Mouse (Mus musculus): ENCODE measurements around the gene Crygn. TPM values are rescaled to one million over a fixed set of nuclear protein-coding genes. Genes with fewer than 3 reads are reported as not detected.

Crygn gene
- total RNA-seq, 2 experiments from 2014 or later, result 6.0 to 6.2 TPM

DNA sequence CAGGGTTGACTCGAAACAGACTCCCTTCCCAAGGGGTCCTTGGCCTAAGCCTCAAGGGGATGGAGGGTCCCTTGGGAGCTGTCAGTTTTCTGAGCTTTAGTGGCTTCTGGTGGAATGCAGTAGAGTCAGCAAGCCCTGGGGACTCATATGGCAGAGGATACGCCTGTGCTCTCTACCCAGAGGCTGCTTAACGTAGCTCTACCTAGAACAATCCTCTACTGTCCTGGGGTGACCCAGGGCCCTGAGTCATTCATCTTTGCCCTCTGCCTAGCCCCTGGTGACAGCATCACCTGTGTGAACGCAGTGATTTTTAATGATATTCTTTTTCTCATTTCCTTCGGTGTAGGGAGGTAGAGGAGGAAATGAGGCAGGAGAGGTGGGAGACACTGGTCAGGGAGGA lies 8.1 kb downstream of the Crygn start:
- no peak for DNase-seq (ENCODE audit: low spot score in 2 of 2)

GRCm38 (mm10) chr5:24747533-24747932 lies 10.3 kb downstream of the Crygn start:
- DNase-seq (ENCODE audit: low spot score in 2 of 2), result no peak

- DNase-seq (ENCODE audit: low spot score in 2 of 2), result no peak
These were observed 13.9 kb downstream of the Crygn start for GRCm38 (mm10) chr5:24743956-24744355.

DNA sequence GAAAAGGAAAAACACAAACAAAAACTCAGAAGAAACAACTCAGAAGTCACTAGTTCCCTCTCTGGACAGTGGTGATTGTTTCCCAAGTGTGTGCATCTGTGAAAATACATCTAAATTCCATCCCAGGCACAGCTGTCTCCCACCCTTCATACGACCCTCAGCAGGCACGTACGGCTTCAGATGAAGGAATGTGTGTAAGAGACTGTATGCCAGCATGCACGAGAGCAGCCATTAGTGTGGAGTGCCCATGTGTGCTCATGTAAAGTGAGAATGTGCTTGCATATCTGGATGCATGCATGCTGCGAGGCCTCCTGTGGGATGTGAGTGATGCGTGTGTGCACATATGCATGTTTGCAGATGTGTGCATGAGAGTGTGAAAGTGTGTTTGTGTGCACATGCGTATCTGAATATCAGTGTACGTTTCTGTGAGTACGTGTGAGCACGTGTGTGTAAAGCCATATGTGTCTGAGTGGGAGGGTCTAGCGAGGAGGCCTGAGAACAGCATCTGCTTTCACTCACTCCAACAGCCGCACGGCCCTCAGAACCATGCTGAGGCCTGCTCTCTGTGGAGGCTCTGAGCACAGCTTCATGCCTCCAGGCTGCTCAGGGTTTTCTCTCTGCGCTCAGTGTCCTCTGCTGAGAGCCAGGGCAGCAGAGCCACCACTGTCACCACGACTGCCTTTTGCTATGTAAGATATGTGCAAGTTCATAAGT lies 16.5 kb downstream of the Crygn start:
- DNase-seq (ENCODE audit: low spot score in 2 of 2), result no peak

- no peak for DNase-seq (ENCODE audit: low spot score in 2 of 2)
These were observed 18.6 kb downstream of the Crygn start for GRCm38 (mm10) chr5:24739141-24739753.

- DNase-seq (ENCODE audit: low spot score in 2 of 2), result no peak
These were observed 19.3 kb downstream of the Crygn start for GRCm38 (mm10) chr5:24738517-24738916.

DNA sequence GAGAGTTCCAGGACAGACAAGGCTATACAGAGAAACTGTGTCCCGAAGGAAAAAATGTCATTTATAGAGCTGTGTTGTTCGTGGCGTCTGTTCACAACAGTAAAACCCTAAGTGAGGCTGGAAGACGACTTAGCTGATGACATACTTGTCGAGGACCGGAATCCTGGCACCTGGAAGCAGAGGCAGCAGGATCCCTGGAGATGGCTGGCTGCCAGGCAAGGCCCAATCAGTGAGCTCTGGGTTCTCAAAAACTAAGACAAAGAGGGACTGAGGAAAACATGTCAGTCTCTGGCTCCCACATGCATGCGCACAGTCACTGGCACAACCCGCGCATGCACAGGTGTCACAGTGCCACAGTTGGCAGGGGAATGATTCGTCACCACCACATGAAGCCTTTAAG lies 20.2 kb downstream of the Crygn start:
- DNase-seq (ENCODE audit: low spot score in 2 of 2), result no peak

DNA sequence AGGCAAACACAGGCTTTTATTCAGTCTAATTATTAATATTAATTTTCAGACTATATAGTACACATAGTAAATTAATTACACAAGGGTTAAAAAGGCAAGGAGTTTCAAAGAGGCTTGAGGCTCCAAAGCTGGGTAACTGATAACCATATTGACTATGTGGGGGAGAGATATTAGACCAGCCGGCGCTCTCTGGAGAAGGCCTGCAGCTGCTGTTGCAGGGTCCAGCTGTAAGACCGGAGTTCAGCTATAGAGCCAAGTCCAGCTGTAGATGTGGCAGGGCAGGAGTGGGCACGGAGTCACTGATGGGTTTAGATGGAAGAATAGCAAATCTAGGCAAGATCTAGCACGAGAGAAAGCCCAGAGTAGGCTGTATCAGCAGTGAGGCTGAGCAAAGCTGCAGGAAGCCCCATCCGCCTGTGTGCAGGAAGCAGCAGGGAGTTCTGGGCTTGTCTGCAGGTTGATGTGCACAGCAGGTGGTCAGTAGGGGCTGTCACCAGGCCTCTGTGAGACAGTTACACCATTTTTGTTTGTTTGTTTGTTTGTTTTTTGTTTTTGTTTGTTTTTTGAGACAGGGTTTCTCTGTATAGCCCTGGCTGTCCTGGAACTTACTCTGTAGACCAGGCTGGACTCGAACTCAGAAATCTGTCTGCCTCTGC lies 23.9 kb downstream of the Crygn start:
- DNase-seq (ENCODE audit: low spot score in 2 of 2), result no peak

DNA sequence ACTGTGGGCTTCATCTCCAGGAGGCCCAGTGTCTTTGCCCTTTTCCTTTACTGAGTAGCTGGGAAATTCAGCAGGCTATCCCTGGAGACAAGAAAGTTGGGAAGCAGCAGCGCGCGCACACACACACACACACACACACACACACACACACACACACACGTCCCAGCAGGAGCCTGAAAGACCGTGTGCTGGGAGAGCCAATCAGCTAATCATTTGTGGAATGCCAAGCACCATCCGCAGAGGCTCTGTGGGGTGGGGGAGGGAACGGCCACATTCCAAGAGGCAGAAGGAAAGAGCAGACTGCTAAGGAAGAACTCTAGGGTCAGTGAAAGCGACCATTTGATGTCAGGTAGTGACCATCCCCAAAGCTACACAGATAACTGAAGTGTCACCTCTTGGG lies 24.7 kb downstream of the Crygn start:
- no peak for DNase-seq (ENCODE audit: low spot score in 2 of 2)

- DNase-seq (ENCODE audit: low spot score in 2 of 2), result no peak
These were observed 26.8 kb downstream of the Crygn start for GRCm38 (mm10) chr5:24730986-24731385.

DNA sequence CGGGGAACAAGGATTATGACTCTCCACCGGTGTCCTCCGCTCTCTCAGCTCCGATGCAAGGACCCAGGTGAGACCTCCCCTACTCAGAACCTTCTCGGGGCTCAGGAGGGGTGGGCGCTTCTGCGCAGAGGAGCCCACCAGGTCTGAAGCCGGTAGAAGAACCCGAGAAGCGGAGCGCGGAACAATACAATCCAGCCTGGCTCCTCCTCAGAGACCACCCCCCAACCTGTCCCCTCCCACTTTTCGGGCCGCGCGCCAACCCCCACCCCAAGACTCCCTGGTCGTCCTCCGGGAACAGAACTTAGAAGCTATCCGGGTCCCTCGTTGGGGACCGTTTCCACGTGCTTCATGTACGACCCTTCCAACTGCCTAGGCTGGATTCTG lies 27.3 kb downstream of the Crygn start, which contains the start of gene Wdr86:
TSS of gene Wdr86 (minus strand) at position 240 of the 384 bp plus-strand sequence.
- no peak for DNase-seq (ENCODE audit: low spot score in 2 of 2)

DNA sequence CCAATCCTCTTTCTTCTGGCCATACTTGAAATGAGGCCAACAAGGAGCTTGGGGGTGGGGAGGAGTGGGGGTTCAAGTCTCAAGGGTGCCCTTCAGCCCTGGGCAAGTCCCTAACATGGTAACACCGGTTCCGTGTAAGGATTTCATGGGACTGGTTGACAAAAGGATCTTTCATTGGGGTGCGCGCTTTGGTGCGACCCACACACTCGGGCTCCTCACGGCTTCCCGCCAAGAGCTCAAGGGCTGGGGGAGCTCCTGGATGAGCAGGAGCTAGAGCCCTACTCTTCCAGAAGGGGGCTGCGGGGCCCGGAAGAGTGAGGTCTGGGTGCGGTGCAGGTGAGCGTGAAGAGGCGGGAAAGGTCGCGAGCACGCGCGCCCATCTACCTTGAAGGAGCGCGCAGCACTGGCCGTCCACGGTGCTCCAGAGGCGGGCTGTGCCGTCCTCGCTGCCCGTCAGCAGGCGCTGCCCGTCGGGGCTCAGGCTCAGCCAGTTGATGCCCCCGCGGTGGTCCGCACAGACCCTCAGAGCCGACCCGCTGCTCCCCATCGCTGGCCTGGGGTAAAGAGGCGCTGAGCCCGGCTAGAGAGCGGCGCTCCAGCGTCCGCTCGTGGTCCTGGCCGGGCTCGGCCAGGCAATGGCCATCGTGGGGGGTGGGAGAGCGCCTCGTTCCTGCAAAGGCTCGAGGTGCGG lies 27.9 kb downstream of the Crygn start:
- DNase-seq (ENCODE audit: low spot score in 2 of 2), result no peak

DNA sequence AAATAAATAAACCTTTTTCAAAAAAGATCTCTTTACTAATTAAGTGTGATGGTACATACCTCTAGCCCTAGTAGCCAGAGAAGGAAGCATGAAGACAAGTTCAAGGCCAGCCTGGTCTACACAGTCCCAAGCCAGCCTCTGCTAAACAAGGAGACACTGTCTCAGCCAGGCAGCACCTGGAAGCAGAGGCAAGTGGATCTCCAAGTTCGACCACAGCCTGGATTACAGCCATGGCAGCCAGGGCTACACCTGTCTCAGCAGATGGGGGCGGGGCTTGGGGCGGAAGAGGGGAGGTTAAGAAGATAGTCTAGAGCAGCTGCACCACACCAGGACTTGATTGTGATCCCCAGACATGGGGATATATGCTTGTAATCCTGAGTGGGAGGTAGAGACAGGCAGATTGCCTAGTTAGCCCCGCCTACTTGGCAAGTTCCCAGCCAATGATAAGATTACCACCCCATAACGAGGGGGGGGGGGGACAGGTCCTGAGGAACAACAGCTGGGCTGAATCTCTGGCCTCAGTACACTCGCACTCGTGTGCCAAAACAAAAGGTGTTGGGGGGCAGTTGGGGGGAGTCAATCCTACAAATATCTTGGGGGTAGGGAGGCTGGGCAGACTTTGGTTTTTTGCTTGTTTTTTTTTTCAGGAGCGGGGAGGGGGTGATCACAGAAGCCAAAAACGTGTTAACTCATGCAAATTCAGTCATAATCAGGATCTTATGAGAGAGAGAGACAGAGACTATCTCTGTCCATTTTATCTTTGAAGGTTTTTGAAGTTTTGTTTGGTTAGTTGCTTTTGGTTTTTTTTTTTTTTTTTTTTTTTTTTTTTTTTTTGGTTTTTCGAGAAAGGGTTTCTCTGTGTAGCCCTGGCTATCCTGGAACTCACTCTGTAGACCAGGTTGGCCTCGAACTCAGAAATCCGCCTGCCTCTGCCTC lies 30.6 kb downstream of the Crygn start:
- no peak for DNase-seq (ENCODE audit: low spot score in 2 of 2)

GRCm38 (mm10) chr5:24725897-24726296 lies 31.9 kb downstream of the Crygn start:
- DNase-seq (ENCODE audit: low spot score in 2 of 2), result no peak

GRCm38 (mm10) chr5:24724805-24725204 lies 33.0 kb downstream of the Crygn start:
- DNase-seq (ENCODE audit: low spot score in 2 of 2), result no peak

- no peak for DNase-seq (ENCODE audit: low spot score in 2 of 2)
These were observed 33.6 kb downstream of the Crygn start for GRCm38 (mm10) chr5:24724270-24724634.

DNA sequence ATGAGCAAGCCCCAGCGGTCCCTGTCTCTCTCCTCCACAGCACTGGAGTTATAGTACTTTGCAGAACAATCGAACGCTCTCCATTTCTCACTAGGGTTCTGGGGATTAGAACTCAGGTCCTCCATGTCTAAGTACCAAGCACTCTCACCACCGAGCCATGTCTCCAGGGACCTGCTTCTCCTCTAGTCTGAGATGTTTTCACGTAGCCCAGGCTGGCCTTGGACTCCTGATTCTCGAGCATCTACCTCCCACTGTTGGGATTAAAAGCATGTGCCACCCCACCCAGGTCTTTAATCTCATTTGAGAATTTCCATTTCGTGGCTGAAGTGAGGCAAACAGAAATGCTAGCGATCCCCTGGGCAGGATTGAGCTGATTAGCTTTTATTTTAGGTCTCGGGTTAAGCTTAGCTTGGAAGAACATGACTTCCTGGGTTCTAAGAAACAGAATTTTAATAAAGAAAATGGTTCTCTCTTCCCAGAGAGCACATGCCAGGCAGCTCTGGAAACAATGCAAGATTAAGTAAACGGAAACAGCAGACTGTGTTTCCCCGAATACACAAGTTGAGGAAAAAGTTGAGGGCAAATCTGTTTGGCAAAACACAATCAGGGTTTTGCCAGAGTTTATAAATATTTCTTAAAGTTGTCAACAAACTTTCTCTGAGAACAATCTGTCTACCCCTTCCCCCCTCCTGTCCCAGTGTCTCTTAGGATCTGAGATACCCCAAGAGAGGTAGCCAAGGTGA lies 34.1 kb downstream of the Crygn start:
- no peak for DNase-seq (ENCODE audit: low spot score in 2 of 2)

GRCm38 (mm10) chr5:24719852-24720251 lies 38.0 kb downstream of the Crygn start:
- no peak for DNase-seq (ENCODE audit: low spot score in 2 of 2)

- no peak for DNase-seq (ENCODE audit: low spot score in 2 of 2)
These were observed 39.7 kb downstream of the Crygn start for GRCm38 (mm10) chr5:24718076-24718475.

DNA sequence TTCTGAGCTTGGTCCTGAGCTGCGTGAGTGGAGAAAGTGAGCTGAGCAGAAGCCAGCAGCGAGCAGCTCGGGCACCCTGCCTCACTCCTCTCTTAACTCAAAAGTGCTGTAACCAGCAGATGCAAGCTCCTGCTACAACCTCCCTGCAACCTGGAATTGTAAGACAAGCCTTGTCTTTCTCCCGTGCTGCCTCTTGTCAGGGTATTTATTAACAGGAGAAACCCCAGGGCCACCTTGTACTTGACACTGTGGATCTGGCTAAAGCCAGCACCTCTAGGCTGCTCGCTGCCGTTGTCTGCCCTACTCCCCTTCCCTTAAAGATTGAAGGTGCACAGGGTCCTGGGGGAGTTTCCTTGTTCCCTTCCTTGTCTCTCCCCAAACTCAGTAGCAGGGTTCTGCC lies 43.8 kb downstream of the Crygn start:
- no peak for DNase-seq (ENCODE audit: low spot score in 2 of 2)

Data from adrenal gland, postnatal 4 days (tissue).